Mouse (Mus musculus) frontal cortex, postnatal 10 days (tissue): ENCODE measurements around the gene Bpnt1.

Experiments
- DNase-seq, 2 experiments: peaks; one replicate each; pipeline ENCODE4 v3.0.0; 2022; ENCODE audit warnings: low spot score in 2 of 2, mixed read lengths in 1 of 2

The Bpnt1 gene

DNA sequence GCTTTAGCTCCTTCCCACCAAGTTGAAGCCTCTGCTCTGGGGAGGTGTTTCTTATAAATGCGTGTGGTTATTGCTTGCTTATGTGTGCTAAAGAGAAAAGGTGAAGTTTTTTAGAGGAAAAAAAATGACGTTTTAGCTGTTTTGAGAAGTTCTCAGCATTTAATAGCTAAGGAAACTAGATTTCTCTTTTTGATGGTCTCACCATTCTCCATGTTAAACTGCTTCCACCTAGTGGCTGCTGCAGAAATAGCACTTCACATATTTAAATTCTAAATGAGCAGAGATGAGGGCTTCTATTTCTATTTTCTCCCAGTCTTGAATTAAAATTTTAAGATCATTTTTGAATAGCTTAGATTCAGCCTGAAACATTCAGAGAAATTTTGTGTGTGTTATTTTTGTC, 72.1 kb downstream of the Bpnt1 start:
- no peak for DNase-seq

DNA sequence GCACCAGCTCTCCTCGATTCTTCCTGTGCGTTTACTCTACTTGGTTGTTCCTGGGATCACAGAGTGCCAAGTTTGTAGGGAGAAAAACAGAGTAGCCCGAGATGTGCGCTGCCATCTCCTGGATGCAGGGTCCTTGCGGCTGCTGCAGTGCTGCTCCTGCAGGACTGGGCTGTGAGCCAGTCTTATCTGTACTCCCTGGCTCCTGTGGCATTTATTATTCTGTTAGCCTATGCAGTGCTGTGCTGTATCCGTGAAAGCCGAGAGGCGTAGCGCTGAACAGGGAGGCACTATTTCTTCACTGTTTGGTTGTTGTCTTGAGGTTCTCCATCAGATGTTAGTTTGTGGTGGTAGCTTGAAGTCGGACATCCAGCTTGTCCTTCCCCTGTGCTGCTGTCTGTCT, 74.0 kb downstream of the Bpnt1 start:
- DNase-seq = no peak
